Mouse (Mus musculus): ENCODE measurements around the gene Pabpc1l.

DNA sequence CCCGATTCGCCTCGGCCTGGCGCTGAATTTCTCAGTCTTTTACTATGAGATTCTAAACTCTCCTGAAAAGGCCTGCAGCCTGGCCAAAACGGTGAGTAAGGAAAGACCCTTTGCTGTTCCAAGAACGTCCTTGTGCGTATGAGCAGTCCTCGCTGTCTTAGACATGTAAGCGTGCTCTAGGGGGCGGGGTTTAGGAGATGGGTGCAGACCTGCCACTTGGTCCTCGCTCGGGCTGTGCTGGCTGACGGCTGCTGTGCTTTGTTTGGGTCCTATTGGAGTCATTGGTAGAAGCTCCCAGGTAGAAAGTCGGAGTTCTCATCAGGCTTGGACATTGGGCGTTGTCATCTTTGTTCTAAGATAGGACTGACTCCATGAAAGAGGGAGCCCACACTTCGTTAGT is 9.9 kb upstream of the Pabpc1l start:
- TF ChIP-seq CTCF (IDR thresholded peaks at IDR 0.05; ENCODE audit: low read depth, low read length): no peak
- TF ChIP-seq POLR2A (IDR thresholded peaks at IDR 0.05; ENCODE audit: extremely low read depth, insufficient read depth, low read length): no peak
